Mouse (Mus musculus) 416B (cell line): ENCODE results near the gene Pin4.
A peak's percentile ranks its signal among the peaks of the same experiment; 100 is the strongest.

Experiments used
- DNase-seq: peaks from one replicate; pipeline ENCODE4 v3.0.0; 2011; ENCODE audit warnings: low read depth

The Pin4 gene

DNA sequence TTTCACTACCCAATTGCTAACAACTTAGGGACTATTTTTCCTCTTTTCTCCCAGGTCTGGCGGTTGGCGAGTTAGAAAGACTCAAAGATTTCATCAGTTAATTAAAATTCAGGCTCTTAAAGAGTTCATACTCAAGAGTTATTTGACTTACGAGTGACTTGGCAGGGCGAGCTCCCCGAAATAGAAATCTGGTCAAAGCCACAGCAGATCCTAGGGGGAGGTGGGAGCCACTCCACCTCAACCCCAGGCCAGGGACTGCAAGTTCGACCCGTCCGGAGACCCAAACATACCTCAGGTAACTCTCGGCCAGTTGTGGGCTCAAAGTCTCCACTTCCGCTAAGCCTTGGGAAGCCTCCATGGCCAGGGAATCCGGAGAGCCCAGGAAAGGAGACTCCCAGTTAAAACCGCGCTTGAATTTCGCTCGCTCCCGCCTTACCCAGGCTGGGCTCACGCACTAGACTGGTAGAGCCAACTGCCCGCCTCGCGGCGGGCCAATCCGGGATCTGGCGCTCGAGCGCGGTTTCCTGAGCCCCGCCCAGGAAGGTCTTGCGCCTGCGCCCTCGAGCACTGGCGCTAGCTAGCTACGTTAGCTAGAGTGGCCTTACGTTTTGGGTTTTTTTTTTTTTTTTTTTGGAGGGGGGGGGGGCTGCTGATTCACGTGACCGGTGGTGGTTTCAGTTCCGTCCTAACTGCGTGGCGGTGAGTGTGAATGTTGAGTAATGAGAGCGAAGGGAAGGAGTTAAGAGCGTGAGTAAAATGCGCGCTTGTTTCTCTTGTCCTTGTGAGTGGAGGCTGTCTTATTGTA, 37.6 kb downstream of the Pin4 start, which contains the start of gene Ercc6l:
TSS of gene Ercc6l (minus strand) at position 474 of the 805 bp plus-strand sequence.
- peak; percentile 96 for DNase-seq

DNA sequence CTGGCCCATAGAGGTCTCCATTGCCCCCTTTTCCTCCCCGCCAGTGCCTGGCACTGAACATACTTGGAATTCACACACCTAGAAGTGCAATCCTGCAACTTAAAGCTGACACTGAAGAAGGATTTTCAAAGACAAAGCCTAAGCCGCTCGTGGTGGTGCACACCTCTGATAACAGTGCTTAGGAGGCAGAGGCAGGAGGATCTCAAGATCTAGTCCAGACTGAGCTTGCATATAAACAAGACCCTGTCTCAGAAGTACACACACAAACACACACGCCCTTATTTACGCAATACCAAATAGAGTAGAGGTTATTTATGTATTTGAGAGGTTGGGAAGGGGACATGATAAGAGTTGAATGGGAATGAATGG, 38.2 kb downstream of the Pin4 start:
- no peak for DNase-seq

DNA sequence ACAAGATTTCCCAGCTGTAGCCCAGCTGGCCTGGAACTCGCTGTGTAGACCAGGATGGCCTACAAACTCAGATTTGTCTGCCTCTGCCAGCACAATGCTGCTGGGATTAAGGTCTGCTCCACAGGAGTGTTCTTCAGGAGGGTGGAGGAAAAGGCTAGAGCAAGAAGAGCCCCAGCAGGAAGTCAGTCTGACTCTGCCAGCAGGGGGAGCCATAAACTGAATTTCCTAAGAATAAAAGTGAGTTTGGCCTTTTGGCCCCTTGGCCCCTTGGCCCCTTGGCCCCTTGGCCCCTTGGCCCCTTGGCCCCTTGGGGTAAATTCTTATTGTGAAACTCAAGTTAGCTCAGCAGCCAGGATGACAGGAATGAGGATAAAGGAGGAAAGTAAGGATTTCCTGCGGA, 40.5 kb downstream of the Pin4 start:
- peak; percentile 48 for DNase-seq

DNA sequence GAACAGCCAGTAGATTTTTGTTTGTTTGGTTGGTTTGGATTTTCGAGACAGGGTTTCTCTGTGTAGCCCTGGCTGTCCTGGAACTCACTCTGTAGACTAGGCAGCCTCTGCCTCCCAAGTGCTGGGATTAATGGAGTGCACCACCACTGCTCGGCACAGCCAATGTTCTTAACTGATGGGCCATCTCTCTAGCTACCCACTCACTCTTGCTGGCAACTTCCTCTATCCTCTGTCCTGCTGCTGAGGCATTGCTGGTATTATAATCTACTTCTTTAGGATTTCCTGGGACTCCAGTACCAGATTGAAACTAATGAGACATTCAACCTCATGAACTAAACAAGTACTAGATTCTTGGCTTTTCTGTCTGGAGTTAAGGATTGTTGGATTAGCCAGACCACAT, 41.3 kb downstream of the Pin4 start:
- no peak for DNase-seq

DNA sequence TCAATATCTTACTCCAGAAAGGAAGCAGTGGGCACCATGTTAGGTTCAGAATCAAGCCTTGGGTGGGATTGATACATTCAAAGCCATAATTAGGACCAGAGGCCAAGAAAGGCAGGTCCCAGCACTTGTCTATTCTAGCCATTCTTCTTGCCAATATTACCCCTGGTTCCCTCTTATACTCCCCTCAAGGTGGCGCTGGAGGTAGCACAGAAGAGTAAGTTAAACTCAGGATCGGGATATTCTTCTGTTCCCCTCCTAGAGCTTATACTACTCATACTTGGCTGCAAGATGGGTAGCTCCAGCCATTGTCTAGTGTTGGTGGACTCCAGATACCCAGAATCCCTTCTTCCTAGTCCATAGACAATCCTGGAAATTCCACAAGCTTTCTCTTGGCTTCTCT, 43.8 kb downstream of the Pin4 start:
- peak; percentile 51 for DNase-seq

DNA sequence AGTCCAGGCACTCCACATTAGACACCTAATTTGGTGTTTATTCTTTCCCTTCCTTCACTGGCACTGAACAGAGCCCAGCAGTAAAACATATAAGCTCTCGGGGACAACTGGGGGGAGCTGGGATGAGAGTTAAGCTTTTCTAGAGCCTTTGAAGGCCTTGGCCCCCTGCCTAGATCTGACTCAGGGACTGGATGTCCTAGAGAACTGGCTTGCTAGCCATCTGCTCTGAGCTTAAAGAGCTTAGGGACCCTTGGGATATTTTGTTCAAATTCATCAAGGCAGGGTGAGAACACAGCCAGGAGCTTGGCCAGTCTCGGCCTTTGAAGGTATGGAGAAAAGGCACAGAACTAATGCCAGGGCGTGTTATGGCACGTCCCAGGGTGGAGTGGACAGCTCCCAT, 44.3 kb downstream of the Pin4 start:
- DNase-seq: no peak

DNA sequence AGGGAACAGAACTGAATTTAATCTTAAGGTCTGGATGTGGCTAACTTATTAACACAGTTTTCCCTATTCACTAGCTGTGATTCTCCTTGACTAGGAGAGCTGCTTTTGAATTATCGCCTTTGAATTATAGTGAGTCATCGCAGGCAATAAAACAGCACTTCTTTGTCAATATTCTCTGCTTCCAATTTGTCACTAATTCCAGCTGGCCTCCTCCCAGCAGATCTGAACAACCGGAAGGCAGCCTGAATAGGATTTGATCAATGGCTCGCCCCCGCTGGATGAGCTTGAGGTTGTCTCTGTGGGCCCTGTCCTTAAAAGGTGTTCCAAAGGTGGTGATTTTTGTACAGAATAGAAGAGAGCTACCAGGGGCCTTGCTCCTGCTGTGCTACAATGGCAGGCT, 47.3 kb downstream of the Pin4 start:
- DNase-seq: no peak

GRCm38 (mm10) chrX:102166986-102167385, 47.7 kb downstream of the Pin4 start:
- no peak for DNase-seq

DNA sequence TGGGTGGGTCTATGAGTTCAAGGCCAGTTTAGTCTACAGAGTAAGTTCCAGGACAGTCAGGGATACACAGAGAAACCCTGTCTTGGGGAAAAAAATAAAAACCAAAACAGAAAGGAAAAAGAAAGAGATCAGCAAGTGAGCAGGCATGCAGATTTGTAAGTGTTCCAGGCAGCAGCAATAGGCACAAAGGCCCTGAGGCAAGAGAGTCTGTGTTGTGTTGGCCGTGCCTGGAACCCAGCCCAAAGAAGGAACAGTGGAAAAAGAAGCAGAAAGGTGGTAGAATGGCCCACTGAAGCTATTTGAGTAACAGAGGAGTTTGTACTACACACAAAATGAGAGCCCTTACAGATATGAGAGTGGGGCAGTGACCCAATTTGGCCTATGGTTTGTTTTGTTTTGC, 50.5 kb downstream of the Pin4 start:
- DNase-seq: no peak

- DNase-seq: no peak
These were observed 50.9 kb downstream of the Pin4 start for GRCm38 (mm10) chrX:102170135-102170534.

GRCm38 (mm10) chrX:102170900-102171299, 51.7 kb downstream of the Pin4 start:
- DNase-seq: no peak

DNA sequence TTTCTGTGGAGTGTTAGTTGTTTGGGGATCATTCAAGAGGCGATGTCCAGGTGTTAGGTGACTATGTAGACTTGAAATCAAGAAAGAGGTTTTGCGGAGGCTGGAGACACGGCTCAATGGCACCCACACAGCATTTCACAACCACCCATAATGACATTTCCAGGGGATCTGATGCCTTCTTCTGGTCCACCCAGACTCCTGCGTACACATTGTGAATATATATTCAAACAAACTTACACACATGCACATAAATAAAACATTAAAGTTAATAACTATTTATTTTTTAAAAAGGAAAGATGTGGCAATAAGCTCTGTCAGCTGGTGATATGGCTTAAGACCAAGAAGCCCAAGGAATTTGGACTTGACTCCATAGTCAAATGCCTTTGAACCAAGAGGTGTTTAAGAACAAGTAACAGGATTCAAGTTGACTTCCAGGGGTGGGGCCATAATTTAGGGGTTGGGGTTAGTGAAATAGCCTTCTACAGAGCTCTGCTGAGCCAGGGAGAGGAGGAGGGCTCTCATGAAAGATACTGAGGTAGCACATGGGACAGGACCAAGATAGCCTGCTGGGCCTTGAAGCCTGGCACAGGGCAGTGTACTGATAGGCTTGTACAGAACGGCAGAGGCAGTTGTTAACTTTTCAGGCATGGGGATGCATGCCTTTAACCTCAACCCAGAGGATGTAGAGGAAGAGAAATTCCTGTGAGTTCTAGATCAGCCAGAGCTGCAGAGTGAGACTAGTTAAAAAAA, 56.5 kb downstream of the Pin4 start:
- DNase-seq: no peak
